Mouse (Mus musculus) activated CD4-positive, CD25-positive, alpha-beta regulatory T cell, adult 4 months (primary cell): ENCODE data around the gene C1qa. TPM values are rescaled to one million over a fixed set of nuclear protein-coding genes. Genes with fewer than 3 reads are reported as not detected.

ENCODE experiments used
- ATAC-seq: one replicate; pipeline ENCODE4 v1.8.0; 2017
- polyA plus RNA-seq, 2 experiments: library from polyadenylated mRNA; unstranded; fragments of 100-300 nt; shearing (Covaris generic); gene quantifications; one replicate each; pipeline ENCODE4 v1.2.1; 2017

The C1qa gene
- polyA plus RNA-seq, 2 experiments from 2014 or later: 0.83 to 0.97 TPM

- ATAC-seq: no peak
Measured at GRCm38 (mm10) chr4:136855081-136855480, 43.5 kb downstream of the C1qa start.

- no peak for ATAC-seq
Measured at GRCm38 (mm10) chr4:136852989-136853388, 45.6 kb downstream of the C1qa start.

DNA sequence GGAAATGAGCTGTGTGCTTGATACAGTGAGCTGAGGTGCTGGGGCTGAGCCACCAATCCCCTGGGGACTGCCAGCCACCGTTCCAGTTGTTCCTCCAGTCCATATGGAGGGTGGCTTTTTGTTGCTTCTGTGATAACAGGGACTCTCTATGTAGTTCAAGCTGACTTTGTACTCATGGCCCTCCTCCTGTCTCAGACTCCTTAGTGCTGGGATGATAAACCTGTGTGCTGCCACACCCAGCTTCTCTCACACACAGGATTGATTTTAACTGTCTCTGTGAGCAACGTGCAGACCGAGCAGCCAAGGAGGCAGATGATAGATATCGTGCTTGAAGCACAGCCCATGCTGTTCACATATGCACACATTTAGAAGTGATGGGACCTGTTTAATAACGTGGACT lies 46.5 kb downstream of the C1qa start:
- ATAC-seq: no peak

- ATAC-seq: no peak
Measured at GRCm38 (mm10) chr4:136848565-136848964, 50.0 kb downstream of the C1qa start.

DNA sequence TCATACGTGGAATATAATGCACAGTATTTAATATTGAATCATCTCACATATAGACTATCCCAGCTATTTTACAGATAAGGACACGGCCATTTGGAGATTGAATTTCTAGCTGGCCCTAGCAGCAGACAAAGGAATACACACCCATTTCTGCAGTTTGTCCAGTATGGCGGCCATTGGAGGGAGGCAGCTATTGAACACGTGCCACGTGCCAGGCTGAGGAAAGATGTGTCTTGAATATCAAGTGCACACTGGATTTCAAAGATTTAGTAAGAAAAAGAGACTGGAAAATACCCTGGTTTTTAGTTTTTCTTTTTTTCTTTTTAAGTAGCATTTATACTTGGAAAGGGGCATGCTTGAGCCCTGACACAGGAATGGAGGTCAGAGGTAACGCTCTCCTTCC lies 51.4 kb downstream of the C1qa start:
- ATAC-seq: no peak

Other genes with a start within 250 kb of the C1qa start
- not detected for gene Ephb2, start 62.8 kb downstream of the C1qa start, polyA plus RNA-seq
- 1 to 10 TPM; 1.2 to 6.1 TPM for gene C1qb, start 12.6 kb downstream of the C1qa start, polyA plus RNA-seq
- gene C1qc, start 5.7 kb downstream of the C1qa start, polyA plus RNA-seq: under 1 TPM; 0.28 to 0.56 TPM
- gene Epha8, start 58.0 kb upstream of the C1qa start, polyA plus RNA-seq: not detected
- 1 to 10 TPM; 3.9 to 6.0 TPM for gene Zbtb40, start 150.0 kb upstream of the C1qa start, polyA plus RNA-seq